Mouse (Mus musculus) embryonic fibroblast, embryonic 13.5 days (primary cell): ENCODE results near the gene Lamb3.

Source experiments
- CTCF ChIP-seq: IDR thresholded peaks from 2 replicates; pipeline ENCODE4 v1.5.1; 2011; ENCODE audit warnings: mild to moderate bottlenecking, control low read depth, low read length, moderate library complexity, borderline replicate concordance; ENCODE audit not compliant: insufficient read depth
- POLR2A ChIP-seq: IDR thresholded peaks from 2 replicates; pipeline ENCODE4 v1.6.1; 2011; ENCODE audit warnings: low read depth, mild to moderate bottlenecking, control low read depth, low read length, moderate library complexity

DNA sequence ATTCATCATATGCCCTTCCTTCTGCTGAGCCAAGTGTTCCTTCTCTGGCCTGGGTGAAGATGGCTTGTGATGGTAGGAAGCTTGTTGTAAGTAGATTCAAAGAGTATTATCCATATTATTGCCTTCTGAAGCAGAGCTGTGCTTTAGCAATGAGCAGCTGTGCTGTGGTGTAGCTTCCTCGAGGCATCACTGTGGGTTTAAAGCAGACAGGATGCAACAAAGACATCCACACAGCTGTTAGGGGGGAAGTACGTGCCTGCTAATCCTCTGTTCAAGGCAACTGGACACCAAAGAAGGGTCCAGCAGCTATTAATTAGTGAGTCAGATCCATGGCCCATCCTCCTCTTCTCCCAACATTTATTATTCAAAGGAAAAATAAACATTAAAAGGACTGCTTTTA is 137.5 kb downstream of the Lamb3 start:
- TF ChIP-seq CTCF, result no peak
- no peak for TF ChIP-seq POLR2A
